Mouse (Mus musculus) liver, embryonic 14.5 days (tissue): ENCODE measurements around the gene Ldb3.

Experiments
- CTCF ChIP-seq: IDR thresholded peaks from 2 replicates; pipeline ENCODE4 v1.5.1; 2016; ENCODE audit warnings: antibody characterized with exemption, low read depth, control low read depth
- EP300 ChIP-seq: IDR thresholded peaks from 2 replicates; pipeline ENCODE4 v1.6.1; 2016; ENCODE audit warnings: antibody characterized with exemption, low read depth

DNA sequence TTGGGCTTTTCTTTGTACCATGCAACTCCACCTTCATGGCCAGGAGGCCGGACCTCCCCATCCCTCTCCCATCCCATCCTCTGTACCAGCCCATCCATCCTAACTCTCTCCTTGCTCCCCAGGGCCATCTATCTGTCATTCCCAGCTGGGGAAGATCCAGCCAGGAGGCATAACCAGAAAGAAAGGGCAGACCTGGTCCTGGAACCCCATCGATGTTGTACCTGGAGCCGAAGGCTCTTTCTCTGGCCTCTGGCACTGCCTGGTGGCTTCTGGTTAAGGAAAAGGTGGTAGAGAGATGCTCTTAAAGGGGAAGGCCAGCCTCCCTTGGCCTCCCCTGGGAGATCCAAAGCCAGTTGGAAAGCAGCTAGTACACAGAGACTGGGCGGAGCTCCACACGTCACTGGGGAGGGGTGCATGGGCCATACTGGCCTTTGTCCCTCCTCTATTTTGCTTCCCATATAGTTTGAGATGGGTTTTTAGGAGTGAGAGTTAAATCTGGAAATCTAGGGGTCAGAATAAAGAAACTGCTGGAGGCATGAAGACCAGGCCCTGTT lies 1.6 kb upstream of the Ldb3 start:
- TF ChIP-seq CTCF (no peak), EP300 (no peak)
